Mouse (Mus musculus) ES-E14 (cell line): ENCODE data around the gene Clcn2.

ENCODE experiments used
- CHD2 ChIP-seq: IDR thresholded peaks from 2 replicates; pipeline ENCODE4 v1.6.1; 2014; ENCODE audit warnings: mild to moderate bottlenecking, low read depth, low read length, inconsistent platforms
- HCFC1 ChIP-seq: IDR thresholded peaks from 2 replicates; pipeline ENCODE4 v1.6.1; 2012; ENCODE audit warnings: low read length, inconsistent platforms, borderline replicate concordance; ENCODE audit not compliant: insufficient read depth
- ZC3H11A ChIP-seq: IDR thresholded peaks from 2 replicates; pipeline ENCODE4 v1.6.1; 2012; ENCODE audit warnings: low read depth, mild to moderate bottlenecking, inconsistent platforms, low read length, borderline replicate concordance
- ZNF384 ChIP-seq: IDR thresholded peaks from 2 replicates; pipeline ENCODE4 v1.6.1; 2012; ENCODE audit warnings: low read depth, low read length, inconsistent platforms

DNA sequence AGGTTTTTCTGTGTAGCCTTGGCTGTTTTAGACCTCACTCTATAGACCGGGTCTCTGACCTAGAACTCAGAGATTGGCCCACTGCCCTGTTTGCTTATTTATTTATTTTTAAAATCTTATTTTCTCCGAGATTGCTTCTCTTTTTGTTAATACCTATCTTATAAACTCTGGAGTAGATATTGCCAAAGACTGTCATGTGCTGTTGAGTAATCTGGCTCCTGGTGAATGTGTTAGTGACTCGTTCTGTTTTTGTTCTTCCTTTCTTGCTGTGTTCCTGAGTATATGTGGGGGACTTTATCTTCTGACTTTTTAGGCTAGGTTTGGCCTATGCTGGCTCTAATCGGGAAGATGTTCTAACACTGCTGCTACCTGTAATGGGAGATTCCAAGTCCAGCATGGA, 59.9 kb downstream of the Clcn2 start:
- TF ChIP-seq ZNF384 (no peak), CHD2 (no peak), ZC3H11A (no peak), HCFC1 (no peak)
